Mouse (Mus musculus): ENCODE results near the gene Dmap1. TPM values are rescaled to one million over a fixed set of nuclear protein-coding genes. Genes with fewer than 3 reads are reported as not detected.

Gene Dmap1
- total and polyA plus RNA-seq, 3 experiments: 39.3 to 43.4 (median 39.3) TPM

GRCm38 (mm10) chr4:117634642-117635041 lies 47.4 kb downstream of the Dmap1 start:
- Histone ChIP-seq H3K4me1 (ENCODE audit: control insufficient read depth in 1 of 2, insufficient read depth in 2 of 2) (no peaks in the 10 kb centered on the region), H3K27ac (ENCODE audit: insufficient read depth, low read depth) (no peak overlapping the region), H3K36me3 (replicated peaks in 1 of 2; ENCODE audit: control insufficient read depth in 1 of 2, insufficient read depth in 1 of 2, low read length in 1 of 2) (peaks cover 0 to 71% of the 10 kb centered on the region in 2 experiments), H3K4me2 (ENCODE audit: insufficient read depth, low read depth, poor library complexity, severe bottlenecking) (no peak overlapping the region), H3K9ac (ENCODE audit: insufficient read depth, low read depth) (no peak overlapping the region), H3K4me3 (replicated peaks in 1 of 3; ENCODE audit: low read depth in 2 of 3, low read length in 2 of 3, poor library complexity in 1 of 3) (no peak overlapping the region), H3K27me3 (replicated peaks) (no peaks in the 10 kb centered on the region), H3K9me3 (replicated peaks; ENCODE audit: low read length) (peaks cover 4% of the 10 kb centered on the region), H3K79me2 (replicated peaks; ENCODE audit: control insufficient read depth, extremely low read depth, insufficient read depth, poor library complexity, severe bottlenecking) (no peaks in the 10 kb centered on the region)
- TF ChIP-seq PAX5 (IDR thresholded peaks at IDR 0.05; ENCODE audit: low read length) (no peak), BHLHE40 (IDR thresholded peaks at IDR 0.05; ENCODE audit: low read depth, low read length) (no peak), EP300 (IDR thresholded peaks at IDR 0.05; ENCODE audit: low read length) (no peak), NELFE (IDR thresholded peaks at IDR 0.05; ENCODE audit: low read depth, low read length) (no peak), TCF12 (IDR thresholded peaks at IDR 0.05; ENCODE audit: low read depth, low read length) (no peak), HCFC1 (IDR thresholded peaks at IDR 0.05; ENCODE audit: low read depth, low read length) (no peak), POLR2AphosphoS2 (IDR thresholded peaks at IDR 0.05; ENCODE audit: low read depth, low read length) (no peak), ZKSCAN1 (IDR thresholded peaks at IDR 0.05; ENCODE audit: borderline replicate concordance, low read depth, low read length) (no peak), IRF4 (IDR thresholded peaks at IDR 0.05; ENCODE audit: low read depth, low read length) (no peak), NRF1 (IDR thresholded peaks at IDR 0.05; ENCODE audit: low read depth, low read length) (no peak), KAT2A (IDR thresholded peaks at IDR 0.05; ENCODE audit: insufficient replicate concordance, low read length) (no peak), MXI1 (IDR thresholded peaks at IDR 0.05; ENCODE audit: low read depth, low read length) (no peak)
- in situ Hi-C loops (cut with MboI; ENCODE audit: low pct_ligation_motif_present, low pct_unique_long_range_greater_than_20kb, low sequenced_read_pairs) (no loop called here), dilution Hi-C loops (cut with MboI; ENCODE audit: extremely low pct_ligation_motif_present, extremely low pct_unique_long_range_greater_than_20kb, low sequenced_read_pairs) (no loop called here)
- no peak for DNase-seq (ENCODE audit: extremely low read depth)

DNA sequence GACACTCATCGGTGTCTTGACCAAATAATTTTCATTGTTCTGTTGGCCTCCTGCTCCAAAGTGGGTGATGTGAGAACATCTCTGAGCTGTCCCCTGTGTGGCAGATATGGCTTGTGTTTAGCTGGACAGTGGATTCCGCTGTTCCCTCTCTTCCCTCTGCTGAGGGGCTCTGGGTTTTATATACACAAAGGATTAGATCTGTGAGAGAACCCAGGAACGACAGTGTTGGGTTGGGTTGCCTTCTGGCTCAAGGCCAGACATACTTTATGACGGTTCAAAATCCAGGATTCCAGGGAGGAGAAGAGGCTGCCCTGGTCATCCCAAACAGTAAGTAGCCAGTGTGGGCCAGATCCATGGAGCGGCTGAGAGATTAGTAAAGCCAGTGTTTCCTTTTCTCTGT lies 48.5 kb downstream of the Dmap1 start:
- TF ChIP-seq USF2 (conservative IDR thresholded peaks at IDR 0.05; ENCODE audit: low read depth, low read length) (no peak), POLR2AphosphoS2 (IDR thresholded peaks at IDR 0.05; ENCODE audit: low read depth, low read length) (no peak), NELFE (IDR thresholded peaks at IDR 0.05; ENCODE audit: low read depth, low read length) (no peak), MAZ (IDR thresholded peaks at IDR 0.05; ENCODE audit: low read depth, low read length) (no peak), KAT2A (IDR thresholded peaks at IDR 0.05; ENCODE audit: insufficient replicate concordance, low read length) (no peak)
- DNase-seq (ENCODE audit: extremely low read depth): no peak
- H3K4me2 ChIP-seq (ENCODE audit: insufficient read depth, low read depth, poor library complexity, severe bottlenecking): no peak overlapping the region
- no peaks in the 10 kb centered on the region for H3K79me2 ChIP-seq (replicated peaks; ENCODE audit: control insufficient read depth, extremely low read depth, insufficient read depth, poor library complexity, severe bottlenecking)
- H3K27ac ChIP-seq (ENCODE audit: insufficient read depth, low read depth): no peak overlapping the region
- no peak overlapping the region for H3K9ac ChIP-seq (ENCODE audit: insufficient read depth, low read depth)
- dilution Hi-C loops (cut with MboI; ENCODE audit: extremely low pct_ligation_motif_present, extremely low pct_unique_long_range_greater_than_20kb, low sequenced_read_pairs) (no loop called here), in situ Hi-C loops (cut with MboI; ENCODE audit: low pct_ligation_motif_present, low pct_unique_long_range_greater_than_20kb, low sequenced_read_pairs) (no loop called here)
- peaks cover 0 to 76% of the 10 kb centered on the region in 2 experiments for H3K36me3 ChIP-seq (replicated peaks in 1 of 2; ENCODE audit: control insufficient read depth in 1 of 2, insufficient read depth in 1 of 2, low read length in 1 of 2)
- H3K4me1 ChIP-seq (ENCODE audit: control insufficient read depth in 1 of 2, insufficient read depth in 2 of 2): no peaks in the 10 kb centered on the region
- H3K27me3 ChIP-seq (replicated peaks): no peaks in the 10 kb centered on the region
- no peak overlapping the region for H3K4me3 ChIP-seq (replicated peaks in 1 of 3; ENCODE audit: low read depth in 2 of 3, low read length in 2 of 3, poor library complexity in 1 of 3)
- H3K9me3 ChIP-seq (replicated peaks; ENCODE audit: low read length): peaks cover 4% of the 10 kb centered on the region
